Mouse (Mus musculus) T-helper 1 cell (primary cell): ENCODE measurements around the gene Esrrg.

ENCODE experiments used
- in situ Hi-C: fragments of 300-600 bp; cut with MboI, MseI; formaldehyde crosslinking; loops from one replicate; pipeline ENCODE4 v1.15.1; 2025; ENCODE audit warnings: high pct_unique_total_duplicates

Gene Esrrg

DNA sequence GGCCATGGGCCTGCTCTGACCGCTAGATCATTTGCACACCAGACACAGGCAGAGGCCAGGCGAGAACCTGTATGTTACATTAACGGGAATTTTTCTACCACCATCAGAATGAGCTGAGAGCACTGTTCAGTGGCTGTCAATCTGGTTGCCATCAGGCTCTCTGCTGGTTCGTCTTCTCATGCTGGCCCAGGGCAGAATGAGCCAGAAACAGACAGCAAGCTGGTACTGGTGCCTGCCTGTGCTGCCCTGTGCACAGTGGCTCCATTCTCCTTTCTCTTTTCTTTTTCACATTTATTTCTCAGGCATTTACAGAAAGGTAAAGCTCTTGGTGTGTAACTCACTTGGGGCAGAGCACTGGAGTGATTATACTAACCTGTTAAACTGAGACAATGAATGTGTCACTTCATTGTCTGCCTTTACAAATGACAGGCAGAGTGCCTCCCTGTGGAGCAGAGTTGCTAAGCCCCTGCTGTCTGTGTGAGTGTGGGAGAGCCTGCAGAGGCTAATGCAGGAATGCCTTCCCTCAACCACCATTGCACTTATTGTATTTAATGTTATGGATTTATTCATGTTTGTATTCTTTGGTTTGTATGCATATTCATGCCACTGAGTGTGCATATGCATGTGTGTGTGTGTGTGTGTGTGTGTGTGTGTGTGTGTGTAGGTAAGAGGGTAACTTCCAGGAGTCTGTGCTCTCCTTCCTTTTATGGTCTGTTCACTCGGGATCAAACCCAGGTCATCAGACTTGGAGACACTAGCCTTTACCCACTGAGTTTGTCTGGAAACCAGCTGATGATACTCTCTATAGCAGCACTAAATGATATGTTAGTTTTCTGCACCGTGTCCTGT lies 651.9 kb downstream of the Esrrg start:
- in situ Hi-C loops, result no loop called here

- in situ Hi-C loops, result no loop called here
Observed at GRCm38 (mm10) chr1:188261903-188262682, 653.5 kb downstream of the Esrrg start, which contains the start of gene Ush2a. Gene Ush2a (plus strand): TSS chr1:188262023.
